Mouse (Mus musculus): ENCODE measurements at regions not wholly inside any gene's neighbourhood (a gene's known extent, or its start where the extent isn't known, plus 50 kb on each side); places are given as distances from the start of the nearest gene placed in this dataset.

DNA sequence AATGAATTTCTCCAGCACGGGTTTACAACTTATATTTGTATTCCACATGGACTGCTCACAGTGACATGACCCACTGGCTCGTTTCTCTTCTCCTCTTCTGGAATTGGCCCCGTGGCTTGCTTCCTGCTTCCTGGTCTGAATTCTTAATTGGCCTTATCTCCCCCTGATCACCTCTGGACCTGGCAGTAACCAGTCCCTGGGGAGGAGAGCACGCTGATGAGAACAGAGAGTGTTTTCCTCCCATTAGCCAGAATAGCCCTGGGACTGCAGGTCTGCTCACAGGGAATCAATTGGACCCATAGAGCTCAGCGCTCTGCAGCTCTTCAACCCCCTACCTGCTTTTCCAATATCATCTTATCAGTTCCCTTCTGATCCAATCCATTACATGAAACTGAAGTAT, 397.7 kb upstream of the Map3k7 start:
- Histone ChIP-seq H3K4me3 (ENCODE audit: control insufficient read depth in 1 of 2, insufficient read depth in 1 of 2, low read depth in 2 of 2, low read length in 2 of 2) (no peak overlapping the region), H3K27ac (ENCODE audit: control insufficient read depth, low read depth, low read length) (no peak overlapping the region), H3K27me3 (ENCODE audit: control insufficient read depth in 1 of 2, insufficient read depth in 2 of 2, low read length in 2 of 2) (no peaks in the 10 kb centered on the region), H3K9ac (ENCODE audit: control insufficient read depth, low read depth, low read length, poor library complexity, severe bottlenecking) (no peak overlapping the region), H3K4me1 (ENCODE audit: control insufficient read depth in 1 of 2, insufficient read depth in 2 of 2, low read length in 2 of 2) (no peaks in the 10 kb centered on the region), H3K36me3 (ENCODE audit: control insufficient read depth in 1 of 2, insufficient read depth in 2 of 2, low read length in 2 of 2) (no peaks in the 10 kb centered on the region), H3K9me3 (replicated peaks; ENCODE audit: insufficient read depth, low read length) (no peaks in the 10 kb centered on the region), H3K79me2 (ENCODE audit: control insufficient read depth, insufficient read depth, low read length, poor library complexity) (no peaks in the 10 kb centered on the region)
- TF ChIP-seq NRF1 (IDR thresholded peaks at IDR 0.05; ENCODE audit: insufficient read depth, low read depth, low read length, poor library complexity, severe bottlenecking) (no peak), ZC3H11A (IDR thresholded peaks at IDR 0.05; ENCODE audit: low read depth, low read length) (no peak), CTCF (IDR thresholded peaks at IDR 0.05 in 2 of 3, conservative IDR thresholded peaks at IDR 0.05 in 1 of 3; ENCODE audit: control insufficient read depth in 1 of 3, insufficient read depth in 1 of 3, low read depth in 2 of 3, low read length in 3 of 3, poor library complexity in 1 of 3, severe bottlenecking in 1 of 3) (no peak), POLR2AphosphoS5 (IDR thresholded peaks at IDR 0.05; ENCODE audit: borderline replicate concordance, low read depth, low read length) (no peak), ZKSCAN1 (IDR thresholded peaks at IDR 0.05; ENCODE audit: low read depth, low read length) (no peak), ETS1 (IDR thresholded peaks at IDR 0.05; ENCODE audit: low read depth, low read length) (no peak), KAT2A (conservative IDR thresholded peaks at IDR 0.05; ENCODE audit: low read depth, low read length) (no peak), MEF2A (IDR thresholded peaks at IDR 0.05; ENCODE audit: extremely low read depth, insufficient replicate concordance, low read depth, low read length, poor library complexity, severe bottlenecking) (no peak), GATA1 (IDR thresholded peaks at IDR 0.05; ENCODE audit: low read depth, low read length) (no peak), JUND (IDR thresholded peaks at IDR 0.05; ENCODE audit: low read depth, low read length) (no peak), SMC3 (IDR thresholded peaks at IDR 0.05; ENCODE audit: low read depth, low read length) (no peak), TBP (IDR thresholded peaks at IDR 0.05; ENCODE audit: low read depth, low read length) (no peak), ZNF384 (IDR thresholded peaks at IDR 0.05; ENCODE audit: low read depth, low read length) (no peak), MYB (IDR thresholded peaks at IDR 0.05; ENCODE audit: low read depth, low read length) (no peak)
- DNase-seq (ENCODE audit: low read depth, low spot score) = no peak

DNA sequence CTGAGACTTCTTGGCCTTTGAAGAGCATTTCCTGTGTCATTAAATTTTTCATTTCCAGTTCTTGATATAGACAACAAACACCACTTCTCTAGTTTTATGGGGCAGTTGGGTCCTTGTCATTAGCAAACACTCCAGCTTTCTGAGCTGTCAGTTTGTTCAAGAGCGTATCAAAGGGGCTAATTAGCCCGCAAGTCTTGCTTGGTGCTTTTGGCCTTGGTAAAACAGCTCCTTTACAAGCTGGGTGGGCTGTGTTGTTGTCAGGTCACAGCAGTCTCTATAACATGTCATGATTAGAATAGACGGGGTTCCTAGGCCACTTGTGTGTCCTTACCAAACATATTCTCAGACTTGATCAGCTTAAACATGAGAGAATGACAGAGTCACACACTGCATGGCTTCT, 397.1 kb upstream of the Map3k7 start:
- H3K36me3 ChIP-seq (ENCODE audit: control insufficient read depth in 1 of 2, insufficient read depth in 2 of 2, low read length in 2 of 2) = no peaks in the 10 kb centered on the region
- no peak overlapping the region for H3K9ac ChIP-seq (ENCODE audit: control insufficient read depth, low read depth, low read length, poor library complexity, severe bottlenecking)
- no peaks in the 10 kb centered on the region for H3K79me2 ChIP-seq (ENCODE audit: control insufficient read depth, insufficient read depth, low read length, poor library complexity)
- H3K27me3 ChIP-seq (ENCODE audit: control insufficient read depth in 1 of 2, insufficient read depth in 2 of 2, low read length in 2 of 2) = no peaks in the 10 kb centered on the region
- no peaks in the 10 kb centered on the region for H3K4me1 ChIP-seq (ENCODE audit: control insufficient read depth in 1 of 2, insufficient read depth in 2 of 2, low read length in 2 of 2)
- no peak for DNase-seq (ENCODE audit: low read depth, low spot score)
- H3K4me3 ChIP-seq (ENCODE audit: control insufficient read depth in 1 of 2, insufficient read depth in 1 of 2, low read depth in 2 of 2, low read length in 2 of 2) = no peak overlapping the region
- no peak for TF ChIP-seq BHLHE40 (IDR thresholded peaks at IDR 0.05; ENCODE audit: borderline replicate concordance, low read depth, low read length)
- TF ChIP-seq POLR2AphosphoS2 (IDR thresholded peaks at IDR 0.05; ENCODE audit: low read length) = no peak
- no peak for TF ChIP-seq NRF1 (IDR thresholded peaks at IDR 0.05; ENCODE audit: insufficient read depth, low read depth, low read length, poor library complexity, severe bottlenecking)
- no peak overlapping the region for H3K27ac ChIP-seq (ENCODE audit: control insufficient read depth, low read depth, low read length)
- no peaks in the 10 kb centered on the region for H3K9me3 ChIP-seq (replicated peaks; ENCODE audit: insufficient read depth, low read length)

Data from MEL (cell line).